In genomic region chr2:11226555-11226954, GRCm38 (mm10) we compare ENCODE assay signal across 23 mouse cellular contexts. TPM values are rescaled to one million over a fixed set of nuclear protein-coding genes. Genes with fewer than 3 reads are reported as not detected.
DNase-seq lines count a peak whose midpoint lies in the region; ATAC-seq and TF ChIP-seq lines count a peak whose summit lies in the region.
"Had no signal": no experiment of that assay in that cellular context is flagged by ENCODE, and none has a peak within 500 bp of the region (broad histone marks: within the 10 kb centered on the region; RNA-seq: fewer than 3 reads in every experiment).

No protein-coding gene starts in this region.

- no peaks in the 10 kb centered on the region for H3K9me3 ChIP-seq in MEL (replicated peaks; ENCODE audit: insufficient read depth, low read length)
- no peaks in the 10 kb centered on the region for H3K9me3 ChIP-seq in liver, embryonic 11.5 days (ENCODE audit: control insufficient read depth, low read length)
- H3K9me3 ChIP-seq in liver, postnatal 0 days (ENCODE audit: low read length) = no peaks in the 10 kb centered on the region
- H3K9me3 ChIP-seq: embryonic facial prominence, embryonic 12.5 days; forebrain, embryonic 12.5 days; limb, embryonic 10.5 days; midbrain, embryonic 13.5 days; neural tube, embryonic 15.5 days had no signal

- no peak for TF ChIP-seq CTCF in MEL (IDR thresholded peaks at IDR 0.05 in 2 of 3, conservative IDR thresholded peaks at IDR 0.05 in 1 of 3; ENCODE audit: control insufficient read depth in 1 of 3, insufficient read depth in 1 of 3, low read depth in 2 of 3, low read length in 3 of 3, poor library complexity in 1 of 3, severe bottlenecking in 1 of 3)
- no peak for TF ChIP-seq CTCF in liver, postnatal 0 days (IDR thresholded peaks at IDR 0.05; ENCODE audit: low read depth)

- peak overlapping the region in 1 of 2 experiments; percentile 23; a peak in 2 of 4 replicates for H3K4me3 ChIP-seq in MEL (ENCODE audit: control insufficient read depth in 1 of 2, insufficient read depth in 1 of 2, low read depth in 2 of 2, low read length in 2 of 2)
- H3K4me3 ChIP-seq in liver, embryonic 11.5 days (ENCODE audit: low read depth, low read length) = no peak overlapping the region
- H3K4me3 ChIP-seq in liver, postnatal 0 days (ENCODE audit: low read depth, low read length) = no peak overlapping the region
- H3K4me3 ChIP-seq: embryonic facial prominence, embryonic 12.5 days; erythroblast, embryonic 14.5 days; forebrain, embryonic 12.5 days; limb, embryonic 10.5 days; midbrain, embryonic 13.5 days; neural tube, embryonic 15.5 days had no signal

- no peak for TF ChIP-seq RAD21 in MEL (IDR thresholded peaks at IDR 0.05; ENCODE audit: low read depth, low read length)

- DNase-seq in MEL (ENCODE audit: low read depth, low spot score) (peak; percentile 81), MEL-GATA-1-ER (ENCODE audit: extremely low read depth, low read depth) (peak; percentile 94)
- DNase-seq in liver, embryonic 11.5 days (ENCODE audit: low spot score) = no peak
- DNase-seq in liver, postnatal 0 days = no peak
- DNase-seq in testis, postnatal 14 days (ENCODE audit: low spot score) = no peak
- DNase-seq: adrenal gland, postnatal 14 days; cerebellum, adult 11-12 months; cerebellum, postnatal 14 days; kidney, adult 8-10 months; kidney, postnatal 10 days; right cerebral cortex, adult 18-20 months had no signal

- ATAC-seq in liver, embryonic 11.5 days (replicated peaks; ENCODE audit: low FRiP score) = peak; percentile 89
- ATAC-seq in liver, postnatal 0 days = peak; percentile 70
- no peak for ATAC-seq in monocyte, adult 5-6 weeks (replicated peaks; ENCODE audit: insufficient number of reproducible peaks, low FRiP score, low TSS enrichment, poor library complexity, severe bottlenecking)
- ATAC-seq in cerebellum, adult (ENCODE audit: insufficient number of reproducible peaks, low FRiP score, low TSS enrichment) = no peak
- ATAC-seq: lung, postnatal 0 days; midbrain, embryonic 13.5 days had no signal

- H3K27me3 ChIP-seq in MEL (ENCODE audit: control insufficient read depth in 1 of 2, insufficient read depth in 2 of 2, low read length in 2 of 2) = no peaks in the 10 kb centered on the region
- no peaks in the 10 kb centered on the region for H3K27me3 ChIP-seq in liver, embryonic 11.5 days (replicated peaks; ENCODE audit: control insufficient read depth, insufficient read depth, low read length)
- no peaks in the 10 kb centered on the region for H3K27me3 ChIP-seq in liver, postnatal 0 days (ENCODE audit: insufficient read depth, low read length)
- H3K27me3 ChIP-seq: embryonic facial prominence, embryonic 12.5 days; forebrain, embryonic 12.5 days; midbrain, embryonic 13.5 days; neural tube, embryonic 15.5 days had no signal

- 43% methylated on average over 7 of the region's 7 CpGs for WGBS in liver, embryonic 11.5 days
- 38% methylated on average over 7 of the region's 7 CpGs for WGBS in liver, postnatal 0 days (ENCODE audit: insufficient replicate concordance)

- H3K4me1 ChIP-seq in MEL (ENCODE audit: control insufficient read depth in 1 of 2, insufficient read depth in 2 of 2, low read length in 2 of 2) = peaks cover 8% of the 10 kb centered on the region in 2 experiments; a peak in 3 of 4 replicates
- H3K4me1 ChIP-seq in liver, embryonic 11.5 days (replicated peaks; ENCODE audit: control insufficient read depth, insufficient read depth, low read length) = peaks cover 12% of the 10 kb centered on the region
- no peaks in the 10 kb centered on the region for H3K4me1 ChIP-seq in liver, postnatal 0 days (ENCODE audit: insufficient read depth)
- H3K4me1 ChIP-seq: embryonic facial prominence, embryonic 12.5 days; forebrain, embryonic 12.5 days; limb, embryonic 10.5 days; midbrain, embryonic 13.5 days; neural tube, embryonic 15.5 days had no signal

- peak; percentile 89 to 93 for TF ChIP-seq EP300 in MEL (IDR thresholded peaks at IDR 0.05; ENCODE audit: low read depth in 1 of 2, low read length in 2 of 2)
- peak; percentile 47; the same call in 1 of the 2 replicates for TF ChIP-seq EP300 in liver, postnatal 0 days (IDR thresholded peaks at IDR 0.05; ENCODE audit: low read depth)

- H3K9ac ChIP-seq in MEL (ENCODE audit: control insufficient read depth, low read depth, low read length, poor library complexity, severe bottlenecking) = peak overlapping the region; percentile 8; the same call in 1 of the 2 replicates
- no peak overlapping the region for H3K9ac ChIP-seq in liver, embryonic 11.5 days (ENCODE audit: low read depth, low read length)
- H3K9ac ChIP-seq in liver, postnatal 0 days (replicated peaks) = no peak overlapping the region
- H3K9ac ChIP-seq: embryonic facial prominence, embryonic 12.5 days; forebrain, embryonic 12.5 days; hindbrain, embryonic 14.5 days; midbrain, embryonic 13.5 days; neural tube, embryonic 15.5 days had no signal

- no peak for TF ChIP-seq POLR2A in MEL (IDR thresholded peaks at IDR 0.05; ENCODE audit: control insufficient read depth in 1 of 2, insufficient read depth in 1 of 2, low read depth in 1 of 2, low read length in 2 of 2, poor library complexity in 1 of 2)

- H3K36me3 ChIP-seq in MEL (ENCODE audit: control insufficient read depth in 1 of 2, insufficient read depth in 2 of 2, low read length in 2 of 2) = peaks cover 0 to 7% of the 10 kb centered on the region in 2 experiments; a peak in 2 of 4 replicates
- H3K36me3 ChIP-seq in liver, embryonic 11.5 days (ENCODE audit: control insufficient read depth, insufficient read depth, low read length) = no peaks in the 10 kb centered on the region
- no peaks in the 10 kb centered on the region for H3K36me3 ChIP-seq in liver, postnatal 0 days (replicated peaks; ENCODE audit: insufficient read depth, low read length)
- H3K36me3 ChIP-seq: embryonic facial prominence, embryonic 12.5 days; forebrain, embryonic 12.5 days; limb, embryonic 10.5 days; midbrain, embryonic 13.5 days; neural tube, embryonic 15.5 days had no signal

- peak overlapping the region; percentile 32 for H3K27ac ChIP-seq in MEL (ENCODE audit: control insufficient read depth, low read depth, low read length)
- H3K27ac ChIP-seq in liver, embryonic 11.5 days (ENCODE audit: low read depth, low read length) = peak overlapping the region; percentile 55; the same call in 1 of the 2 replicates
- H3K27ac ChIP-seq in liver, postnatal 0 days (ENCODE audit: low read depth) = no peak overlapping the region
- H3K27ac ChIP-seq: embryonic facial prominence, embryonic 12.5 days; forebrain, embryonic 12.5 days; hindbrain, embryonic 14.5 days; limb, embryonic 10.5 days; macrophage; midbrain, embryonic 13.5 days; neural tube, embryonic 15.5 days had no signal

- peak overlapping the region; percentile 8 for H3K4me2 ChIP-seq in liver, embryonic 11.5 days
- no peak overlapping the region for H3K4me2 ChIP-seq in liver, postnatal 0 days (ENCODE audit: low read depth, low read length)
- H3K4me2 ChIP-seq: embryonic facial prominence, embryonic 12.5 days; forebrain, embryonic 12.5 days; heart, embryonic 11.5 days; hindbrain, embryonic 14.5 days; midbrain, embryonic 13.5 days; neural tube, embryonic 15.5 days had no signal

- no peaks in the 10 kb centered on the region for H3K79me2 ChIP-seq in MEL (ENCODE audit: control insufficient read depth, insufficient read depth, low read length, poor library complexity)

TF ChIP-seq in MEL, 35 proteins besides CTCF, POLR2A, EP300 and RAD21 (continues in another document):
- no peak for TF ChIP-seq MAZ (IDR thresholded peaks at IDR 0.05; ENCODE audit: low read depth, low read length)
- no peak for TF ChIP-seq POLR2AphosphoS5 (IDR thresholded peaks at IDR 0.05; ENCODE audit: borderline replicate concordance, low read depth, low read length)
- peak; percentile 89 for TF ChIP-seq MYC (IDR thresholded peaks at IDR 0.05; ENCODE audit: low read depth, low read length)
- no peak for TF ChIP-seq USF1 (IDR thresholded peaks at IDR 0.05; ENCODE audit: low read depth, low read length)
- TF ChIP-seq USF2 (IDR thresholded peaks at IDR 0.05; ENCODE audit: borderline replicate concordance in 1 of 2, insufficient read depth in 1 of 2, low read depth in 1 of 2, low read length in 2 of 2) = no peak
- TF ChIP-seq NELFE (IDR thresholded peaks at IDR 0.05; ENCODE audit: low read depth, low read length) = no peak
- peak; percentile 37; the same call in 1 of the 2 replicates for TF ChIP-seq MEF2A (IDR thresholded peaks at IDR 0.05; ENCODE audit: extremely low read depth, insufficient replicate concordance, low read depth, low read length, poor library complexity, severe bottlenecking)
- TF ChIP-seq GATA1 (IDR thresholded peaks at IDR 0.05; ENCODE audit: low read depth, low read length) = peak; percentile 91
- peak; percentile 61 for TF ChIP-seq MXI1 (IDR thresholded peaks at IDR 0.05; ENCODE audit: low read depth, low read length)
- 0 out of 2 replicates have a peak, but pooled peaks have one; percentile 25 for TF ChIP-seq BHLHE40 (IDR thresholded peaks at IDR 0.05; ENCODE audit: borderline replicate concordance, low read depth, low read length)
- TF ChIP-seq SIN3A (IDR thresholded peaks at IDR 0.05; ENCODE audit: low read length) = peak; percentile 67
- 0 out of 2 replicates have a peak, but pooled peaks have one; percentile 17 for TF ChIP-seq TBP (IDR thresholded peaks at IDR 0.05; ENCODE audit: low read depth, low read length)
- TF ChIP-seq UBTF (IDR thresholded peaks at IDR 0.05; ENCODE audit: borderline replicate concordance, insufficient read depth, low read depth, low read length) = no peak
- TF ChIP-seq TCF12 (IDR thresholded peaks at IDR 0.05; ENCODE audit: low read depth, low read length) = peak; percentile 92
- no peak for TF ChIP-seq MAFK (IDR thresholded peaks at IDR 0.05; ENCODE audit: borderline replicate concordance, low read depth, low read length)
- 0 out of 2 replicates have a peak, but pooled peaks have one; percentile 49 for TF ChIP-seq ZMIZ1 (IDR thresholded peaks at IDR 0.05; ENCODE audit: low read depth, low read length)
- no peak for TF ChIP-seq CHD1 (IDR thresholded peaks at IDR 0.05; ENCODE audit: low read depth, low read length)
- peak; percentile 76; the same call in 1 of the 2 replicates for TF ChIP-seq ETS1 (IDR thresholded peaks at IDR 0.05; ENCODE audit: low read depth, low read length)
- no peak for TF ChIP-seq GABPA (IDR thresholded peaks at IDR 0.05; ENCODE audit: low read depth, low read length)
- TF ChIP-seq MAX (IDR thresholded peaks at IDR 0.05; ENCODE audit: low read length) = peak; percentile 40; the same call in 1 of the 2 replicates
- no peak for TF ChIP-seq ZC3H11A (IDR thresholded peaks at IDR 0.05; ENCODE audit: low read depth, low read length)

RNA-seq across cellular contexts. Expression of gene Prkcq, which starts 54.6 kb away (rescaled TPM):
- 0.07 and 0.12 TPM in 2 replicates for total RNA-seq in MEL (2012; rRNA removed)
- polyA plus RNA-seq in MEL (2012; ENCODE audit: insufficient read depth in 1 of 2, insufficient read length in 2 of 2, low read depth in 1 of 2, low replicate concordance in 2 of 2, missing spikeins in 1 of 2) = under 1 TPM in 1 of 2 experiments, not detected in 1; 0.19 TPM
- polyA plus RNA-seq in liver, embryonic 11.5 days (2014; fragmentation: Nextera tagmentation; extraction: Ambion mirVana) = 11.9 and 13.0 TPM in 2 replicates
- 2.5 and 3.1 TPM in 2 replicates for polyA plus RNA-seq in liver, postnatal 0 days (2015; fragmentation: Nextera tagmentation; extraction: Ambion mirVana)
- 32.2 to 112 TPM (median 35.0 TPM) in 3 replicates for total RNA-seq in monocyte, adult 5-6 weeks (2017)
- polyA plus RNA-seq: erythroblast, embryonic 14.5 days had no signal

Comparison
In these comparisons a context has a peak if more than half of its experiments do, and no peak if none do; other contexts are left out.
1. DNase-seq: peak in MEL (single experiment) and MEL-GATA-1-ER (single experiment); none in liver, embryonic 11.5 days (single experiment), liver, postnatal 0 days (single experiment) and testis, postnatal 14 days (single experiment).
2. ATAC-seq: peak in liver, embryonic 11.5 days (single experiment) and liver, postnatal 0 days (single experiment); none in monocyte, adult 5-6 weeks (single experiment) and cerebellum, adult (single experiment).